Mouse (Mus musculus) kidney, adult 8-10 months (tissue): ENCODE data around the gene N4bp1.

Experiments used
- DNase-seq, 2 experiments: peaks; one replicate each; pipeline ENCODE4 v3.0.0; 2022

Gene N4bp1

GRCm38 (mm10) chr8:86895390-86895789 is 10.3 kb upstream of the N4bp1 start:
- no peak for DNase-seq

- DNase-seq, result no peak
Measured at GRCm38 (mm10) chr8:86894194-86894761, 9.2 kb upstream of the N4bp1 start.

- DNase-seq, result no peak
Measured at GRCm38 (mm10) chr8:86893554-86893953, 8.5 kb upstream of the N4bp1 start.

GRCm38 (mm10) chr8:86891533-86891932 is 6.5 kb upstream of the N4bp1 start:
- DNase-seq, result no peak

GRCm38 (mm10) chr8:86888058-86888939 is 3.2 kb upstream of the N4bp1 start:
- peak; percentile 54 to 63 for DNase-seq

GRCm38 (mm10) chr8:86884067-86884466 is 991 bp downstream of the N4bp1 start:
- peak in 1 of 2 experiments; percentile 34 for DNase-seq

GRCm38 (mm10) chr8:86882568-86883478 is 2.2 kb downstream of the N4bp1 start:
- no peak for DNase-seq

GRCm38 (mm10) chr8:86881951-86882350 is 3.1 kb downstream of the N4bp1 start:
- DNase-seq, result no peak

GRCm38 (mm10) chr8:86881068-86881609 is 3.9 kb downstream of the N4bp1 start:
- DNase-seq, result no peak

- DNase-seq, result peak; percentile 63 to 72
Measured at GRCm38 (mm10) chr8:86876831-86877230, 8.2 kb downstream of the N4bp1 start.

- no peak for DNase-seq
Measured at GRCm38 (mm10) chr8:86874055-86874454, 11.0 kb downstream of the N4bp1 start.

GRCm38 (mm10) chr8:86873151-86873550 is 11.9 kb downstream of the N4bp1 start:
- peak in 1 of 2 experiments; percentile 49 for DNase-seq

GRCm38 (mm10) chr8:86872097-86872815 is 12.8 kb downstream of the N4bp1 start:
- DNase-seq, result no peak

- DNase-seq, result no peak
Measured at GRCm38 (mm10) chr8:86871421-86871820, 13.6 kb downstream of the N4bp1 start.

GRCm38 (mm10) chr8:86870771-86871170 is 14.3 kb downstream of the N4bp1 start:
- no peak for DNase-seq

- DNase-seq, result no peak
Measured at GRCm38 (mm10) chr8:86868041-86868440, 17.0 kb downstream of the N4bp1 start.

- DNase-seq, result no peak
Measured at GRCm38 (mm10) chr8:86864764-86865163, 20.3 kb downstream of the N4bp1 start.

- DNase-seq, result no peak
Measured at GRCm38 (mm10) chr8:86862837-86863236, 22.2 kb downstream of the N4bp1 start.

- no peak for DNase-seq
Measured at GRCm38 (mm10) chr8:86862155-86862816, 22.8 kb downstream of the N4bp1 start.

GRCm38 (mm10) chr8:86861516-86861915 is 23.5 kb downstream of the N4bp1 start:
- DNase-seq, result no peak

- DNase-seq, result no peak
Measured at GRCm38 (mm10) chr8:86856248-86856647, 28.8 kb downstream of the N4bp1 start.

- no peak for DNase-seq
Measured at GRCm38 (mm10) chr8:86854686-86855085, 30.4 kb downstream of the N4bp1 start.
